Mouse (Mus musculus): ENCODE measurements around the gene Mettl24.

The Mettl24 gene

DNA sequence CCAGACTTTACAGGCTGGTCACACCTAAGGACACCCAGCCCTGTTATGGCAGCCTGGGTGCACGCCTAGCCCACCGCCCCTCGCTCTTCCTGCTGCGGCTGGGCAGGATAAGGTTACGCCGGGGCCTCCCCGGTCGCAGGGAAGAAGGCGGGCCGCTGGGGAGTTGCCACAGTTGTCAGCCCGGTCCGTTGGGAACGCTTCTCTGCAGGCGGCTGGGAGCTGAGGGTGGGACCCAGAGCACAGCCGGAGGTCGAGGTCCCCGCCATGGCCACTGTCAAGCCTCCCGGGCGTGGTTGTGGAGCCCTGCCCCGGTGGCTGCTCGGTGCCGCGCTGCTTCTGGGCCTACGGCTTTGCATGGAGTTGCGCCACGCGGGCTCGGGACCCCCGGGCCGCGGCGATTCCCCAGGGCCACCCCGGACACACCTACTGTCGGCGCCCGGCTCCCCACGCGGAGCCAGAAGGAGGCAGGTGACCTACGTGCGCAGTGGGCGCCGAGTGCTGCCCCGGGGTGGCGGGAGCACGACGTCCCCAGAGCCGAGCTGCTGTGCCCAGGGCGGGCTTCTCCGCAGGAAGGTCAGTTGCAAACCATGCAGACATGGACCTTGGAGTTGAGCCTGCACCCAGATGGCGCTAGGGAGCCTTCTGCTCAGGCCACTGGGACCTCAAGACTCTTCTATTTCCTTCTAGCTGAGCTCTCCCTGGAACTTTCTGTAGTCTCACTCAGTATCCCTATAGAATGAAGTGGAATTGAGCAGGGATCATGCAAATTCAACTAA lies at the start of gene Mettl24:
Gene Mettl24, plus strand, starts transcription at position 191 of the 776 bp plus-strand sequence.
- peak; percentile 81 for DNase-seq (ENCODE audit: low read depth, low spot score)

- no peak for DNase-seq (ENCODE audit: low read depth, low spot score)
These were observed 45.8 kb upstream of the Mettl24 start for GRCm38 (mm10) chr10:40637331-40637730.

- no peak for DNase-seq (ENCODE audit: low read depth, low spot score)
These were observed 44.8 kb upstream of the Mettl24 start for GRCm38 (mm10) chr10:40638276-40638675.

DNA sequence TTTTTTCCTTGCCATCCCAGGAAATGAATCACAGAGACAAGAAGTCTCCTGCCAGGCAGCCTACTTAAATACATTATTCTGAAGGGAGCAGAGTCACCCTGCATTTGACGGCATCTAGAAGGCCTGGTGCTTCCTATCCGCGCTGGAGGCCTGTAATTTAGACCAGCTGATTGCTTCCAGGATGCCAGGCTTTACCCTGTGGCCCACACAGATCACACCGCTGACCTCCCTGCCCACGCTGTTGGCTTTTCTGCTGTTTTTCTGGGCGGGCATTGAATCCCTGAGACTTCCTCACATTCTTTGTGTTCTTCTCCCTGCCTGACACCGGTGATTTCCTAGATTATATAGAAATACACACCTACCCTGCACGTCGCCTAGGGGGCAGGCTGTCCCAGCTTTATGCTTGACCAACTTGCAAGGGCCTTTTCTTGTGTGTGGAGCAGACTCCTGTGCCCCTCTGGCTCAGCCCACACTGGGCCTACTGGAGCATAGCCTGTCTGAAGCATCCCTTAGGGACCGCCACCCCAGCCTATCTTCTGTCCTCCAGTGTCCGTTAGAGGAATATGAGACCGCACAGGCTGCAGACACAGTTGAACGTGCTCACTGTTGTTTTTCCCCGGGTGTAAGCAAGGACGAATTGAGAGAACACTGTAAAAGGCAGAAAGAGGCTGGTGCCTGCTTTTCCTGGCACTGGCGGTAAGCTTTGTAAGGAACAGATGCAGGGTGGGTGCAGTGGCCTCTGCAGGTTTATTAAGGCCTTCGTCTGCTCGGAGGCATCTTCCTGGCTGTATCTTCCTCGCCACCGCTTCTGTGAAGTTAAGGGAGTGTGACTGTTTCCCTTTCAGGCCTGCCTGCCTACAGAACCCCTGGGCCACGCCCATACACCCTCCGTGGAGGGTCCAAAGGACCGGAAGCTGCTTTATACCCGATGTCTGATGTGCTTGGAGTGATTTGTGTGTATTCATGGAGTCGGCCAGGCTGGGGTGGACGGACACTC lies 44.0 kb upstream of the Mettl24 start:
- DNase-seq (ENCODE audit: low read depth, low spot score) = peak; percentile 47

DNA sequence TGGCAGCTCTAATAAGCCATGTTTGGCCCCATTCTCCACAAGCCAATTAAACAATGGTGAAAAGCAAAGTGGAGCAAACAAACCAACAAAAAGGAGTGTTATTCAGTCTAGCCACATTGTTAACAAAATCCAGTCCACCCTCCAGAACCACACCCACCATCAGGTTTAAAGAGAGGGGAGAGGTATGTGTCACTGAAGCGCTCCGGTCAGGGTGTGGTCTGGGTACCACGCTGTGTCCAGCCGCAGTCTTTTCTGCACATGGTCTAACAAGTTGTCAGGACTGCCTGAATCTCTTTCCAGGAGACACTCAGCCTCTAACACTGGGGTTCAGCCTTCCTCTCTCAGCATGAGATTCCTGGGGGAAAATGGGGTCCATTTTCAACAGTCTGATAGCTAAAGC lies 42.7 kb upstream of the Mettl24 start:
- peak; percentile 49 for DNase-seq (ENCODE audit: low read depth, low spot score)

GRCm38 (mm10) chr10:40641901-40642300 lies 41.2 kb upstream of the Mettl24 start:
- DNase-seq (ENCODE audit: low read depth, low spot score) = no peak

DNA sequence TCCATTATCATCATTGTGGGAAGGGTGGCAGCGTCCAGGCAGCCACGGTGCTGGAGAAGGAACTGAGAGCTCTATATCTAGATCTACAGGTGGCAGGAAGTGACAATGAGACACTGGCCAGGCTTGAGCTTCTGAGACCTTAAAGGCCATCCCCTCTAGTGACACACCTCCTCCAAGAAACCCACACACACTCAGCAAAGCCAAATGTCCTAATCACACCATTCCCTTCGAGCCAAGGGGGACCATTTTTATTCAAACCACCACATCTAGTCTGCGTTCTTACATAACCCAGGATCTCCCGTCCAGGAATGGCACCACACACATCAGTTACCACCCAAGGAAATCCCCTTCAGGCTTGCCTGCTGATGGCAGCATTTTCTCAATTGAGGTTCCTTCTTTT lies 40.0 kb upstream of the Mettl24 start:
- DNase-seq (ENCODE audit: low read depth, low spot score) = no peak

DNA sequence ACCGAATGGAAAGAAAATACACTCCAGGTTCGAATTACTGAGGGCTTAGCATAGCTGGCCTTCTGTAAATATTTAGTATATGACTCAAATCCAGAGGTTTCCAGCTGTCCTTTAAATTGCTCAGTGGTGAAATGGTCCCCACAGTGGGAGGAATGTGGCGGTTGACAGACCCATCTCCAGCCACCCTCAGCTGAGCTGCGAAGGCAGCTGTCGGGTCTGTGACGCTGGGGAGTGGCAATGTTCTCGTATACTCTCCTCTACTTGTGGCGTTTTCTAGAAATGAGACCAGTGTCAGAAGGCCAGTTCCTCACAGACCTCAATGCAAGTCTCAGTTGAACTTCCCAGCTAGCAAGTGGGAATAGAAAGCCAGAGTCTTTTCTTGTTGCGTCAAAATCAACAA lies 38.6 kb upstream of the Mettl24 start:
- no peak for DNase-seq (ENCODE audit: low read depth, low spot score)

DNA sequence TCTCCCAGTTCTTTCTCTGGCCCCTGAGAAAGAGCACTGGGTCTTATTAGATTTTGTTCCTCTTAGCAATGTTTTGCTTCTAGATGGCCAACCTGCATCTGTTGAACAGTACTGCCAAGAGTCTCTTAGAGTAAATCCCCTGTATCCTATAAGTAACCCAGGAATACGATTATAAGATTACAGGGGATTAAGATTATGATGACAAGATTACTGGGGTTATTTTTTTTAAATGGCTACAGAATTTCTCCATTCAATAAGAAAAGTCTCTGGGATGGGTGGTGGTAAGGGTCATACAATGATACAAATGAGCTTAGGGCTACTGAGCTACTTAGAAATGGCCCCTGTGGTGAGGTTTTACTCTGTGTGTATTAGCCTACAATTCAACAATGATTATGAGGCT lies 37.7 kb upstream of the Mettl24 start:
- DNase-seq (ENCODE audit: low read depth, low spot score) = no peak

DNA sequence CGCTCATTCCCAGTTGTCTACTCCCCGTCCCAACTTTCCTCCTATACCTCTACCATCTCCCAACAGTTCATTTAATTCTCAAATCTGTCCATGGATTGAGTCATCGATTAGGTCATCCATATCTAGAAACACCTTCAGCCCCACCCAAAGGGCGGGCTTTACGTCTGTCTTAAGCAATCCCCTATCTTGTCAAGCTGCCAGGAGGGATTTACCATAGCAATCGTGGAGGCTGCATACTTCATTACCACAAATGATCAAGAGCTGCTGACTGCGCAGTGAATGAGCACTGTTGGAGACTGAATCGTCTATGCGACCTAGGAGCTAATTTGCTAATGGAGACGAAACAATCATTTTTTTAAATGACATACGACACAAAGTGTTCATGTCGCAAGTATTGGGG lies 34.3 kb upstream of the Mettl24 start:
- DNase-seq (ENCODE audit: low read depth, low spot score) = no peak

GRCm38 (mm10) chr10:40649634-40650033 lies 33.4 kb upstream of the Mettl24 start:
- peak; percentile 28 for DNase-seq (ENCODE audit: low read depth, low spot score)

DNA sequence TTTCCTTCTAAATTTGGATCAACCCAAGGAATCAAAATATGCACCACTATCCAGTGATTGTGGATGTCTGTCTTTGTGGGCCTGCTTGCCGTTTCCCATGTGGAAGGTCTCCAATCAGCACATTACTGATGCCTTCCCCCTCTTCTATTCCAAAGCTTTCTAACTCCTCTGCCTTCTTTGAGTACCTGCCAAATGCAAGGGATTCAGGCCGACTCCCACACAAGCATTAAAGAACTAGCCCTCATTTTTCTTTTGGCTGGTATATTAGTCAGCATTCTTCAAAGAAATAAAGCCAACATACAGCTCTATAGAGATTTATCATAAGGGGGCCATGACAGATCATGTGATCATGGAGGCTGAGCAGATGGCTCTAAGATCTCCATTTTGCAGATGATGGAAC lies 31.4 kb upstream of the Mettl24 start:
- no peak for DNase-seq (ENCODE audit: low read depth, low spot score)

- DNase-seq (ENCODE audit: low read depth, low spot score) = no peak
These were observed 17.8 kb upstream of the Mettl24 start for GRCm38 (mm10) chr10:40665270-40665669.

DNA sequence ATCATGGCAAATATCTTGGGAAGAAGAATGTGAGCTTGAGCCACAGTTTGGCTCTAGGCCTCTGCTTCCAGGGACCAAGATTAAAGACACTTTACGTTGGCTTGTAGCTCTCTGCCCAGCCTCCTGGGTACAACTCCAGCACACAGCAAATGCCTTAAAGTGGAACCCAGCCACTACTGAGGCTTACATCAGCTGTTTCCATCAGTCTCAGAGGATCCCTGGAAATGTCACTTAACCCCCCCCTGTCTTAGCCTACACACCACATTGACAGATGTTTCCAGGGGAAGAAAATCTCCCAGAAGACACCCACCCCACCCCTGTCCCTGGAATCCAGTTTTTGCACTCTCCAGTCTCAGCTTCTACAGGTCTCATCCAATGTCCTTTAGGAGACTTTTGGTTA lies 16.1 kb upstream of the Mettl24 start:
- DNase-seq (ENCODE audit: low read depth, low spot score) = no peak

- DNase-seq (ENCODE audit: low read depth, low spot score) = no peak
These were observed 14.4 kb upstream of the Mettl24 start for GRCm38 (mm10) chr10:40668640-40669039.

GRCm38 (mm10) chr10:40672587-40673296 lies 10.3 kb upstream of the Mettl24 start:
- DNase-seq (ENCODE audit: low read depth, low spot score) = no peak

DNA sequence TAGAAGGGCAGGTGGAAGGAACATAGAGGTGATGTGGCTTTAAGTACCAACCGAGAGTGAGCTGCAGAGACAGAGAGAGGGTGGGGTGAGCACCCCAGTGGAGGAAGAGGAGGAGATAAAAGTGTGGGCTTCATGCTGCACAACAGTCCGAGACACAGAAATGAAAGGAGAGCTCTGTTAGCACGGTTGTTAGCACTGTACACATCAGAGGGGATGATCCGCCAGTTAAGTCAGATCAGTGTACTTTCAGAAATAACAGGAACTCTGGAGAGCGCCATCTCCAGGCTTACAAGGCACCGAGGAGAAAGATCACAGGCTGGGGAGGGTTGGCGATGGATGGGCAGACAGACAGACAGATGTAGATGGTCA lies 9.8 kb upstream of the Mettl24 start:
- DNase-seq (ENCODE audit: low read depth, low spot score) = no peak

DNA sequence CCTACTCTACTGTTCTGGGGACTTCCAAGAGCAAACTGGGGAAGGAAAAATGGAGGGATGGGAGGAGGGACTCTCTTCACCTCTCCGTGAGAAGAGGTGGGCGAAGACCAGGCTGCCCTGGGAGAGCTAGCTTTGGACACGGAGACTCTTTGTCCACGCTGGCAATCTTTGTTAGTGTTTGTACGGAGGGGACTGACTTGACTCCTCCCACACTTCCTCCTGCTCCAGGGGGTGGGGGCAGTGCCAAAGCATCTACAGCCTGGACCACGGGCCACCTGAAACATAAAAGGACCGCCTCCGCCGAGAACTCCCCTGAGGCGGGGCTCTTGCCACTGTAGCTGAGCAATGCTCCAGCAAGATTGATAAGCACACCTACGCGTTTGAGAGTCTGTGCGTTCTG lies 8.9 kb upstream of the Mettl24 start:
- no peak for DNase-seq (ENCODE audit: low read depth, low spot score)

DNA sequence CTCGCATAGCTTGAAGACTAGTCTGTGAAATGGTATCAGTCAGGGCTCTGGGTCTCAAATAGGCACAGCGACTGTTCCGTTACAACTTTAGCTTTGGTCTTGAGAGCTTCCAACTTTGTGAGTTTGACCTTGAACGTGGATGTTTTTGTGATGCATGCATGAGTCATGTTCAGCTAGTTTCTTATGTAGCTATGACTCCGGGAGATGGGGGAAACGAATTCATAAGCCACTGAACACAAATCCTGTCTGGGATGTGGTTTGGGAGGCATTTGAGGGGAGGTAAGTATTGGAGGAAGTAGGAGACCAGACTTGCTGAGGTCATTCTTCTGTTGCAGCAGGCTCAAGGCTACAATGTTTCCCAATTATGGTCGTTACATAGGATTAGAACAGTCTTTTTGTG lies 7.2 kb upstream of the Mettl24 start:
- DNase-seq (ENCODE audit: low read depth, low spot score) = no peak

DNA sequence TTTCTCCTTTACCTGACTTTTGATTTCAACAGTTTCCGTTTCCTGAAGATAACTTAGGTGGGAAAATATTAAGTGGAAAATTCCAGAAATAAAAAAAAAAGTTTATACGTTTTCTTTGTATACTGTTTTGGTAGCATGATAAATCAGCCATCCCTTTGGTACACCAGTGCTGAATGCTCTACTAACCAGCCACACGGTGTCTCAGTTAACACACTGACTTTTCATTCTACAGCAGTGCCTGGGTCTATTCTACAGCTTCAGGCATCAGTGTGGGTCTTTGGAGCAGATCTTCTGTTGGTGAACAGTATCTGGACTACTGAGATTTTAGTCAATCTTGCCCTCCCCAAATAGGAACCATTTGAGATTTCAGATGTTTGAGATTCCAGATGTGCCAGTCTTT lies 4.6 kb upstream of the Mettl24 start:
- no peak for DNase-seq (ENCODE audit: low read depth, low spot score)

- no peak for DNase-seq (ENCODE audit: low read depth, low spot score)
These were observed 612 bp upstream of the Mettl24 start for GRCm38 (mm10) chr10:40682470-40682869.

DNA sequence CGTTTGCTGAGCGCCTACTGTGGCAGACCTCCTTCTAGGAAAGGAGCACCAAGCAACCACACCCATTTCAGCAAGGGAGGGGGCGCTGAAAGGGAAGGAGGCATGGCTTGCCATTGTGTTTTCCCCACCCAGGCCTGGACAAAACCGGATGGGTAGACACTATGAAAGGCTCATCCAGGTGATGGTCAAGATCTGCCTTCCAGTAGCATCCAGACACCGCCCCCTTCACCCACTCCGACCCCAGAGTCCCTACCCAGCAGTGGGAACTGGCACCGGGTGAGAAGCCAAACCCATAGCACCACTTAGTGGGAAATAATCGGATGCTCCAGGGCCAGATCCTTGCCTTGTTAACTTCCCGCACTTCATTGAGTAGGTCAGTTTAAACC lies 779 bp downstream of the Mettl24 start:
- DNase-seq (ENCODE audit: low read depth, low spot score) = no peak

Measured in ZHBTc4 (cell line).